Mouse (Mus musculus) heart, embryonic 13.5 days (tissue): ENCODE results near the gene Rnf40. TPM values are rescaled to one million over a fixed set of nuclear protein-coding genes. Genes with fewer than 3 reads are reported as not detected.
"Not testable (repeated sequence)": the region's sequence is repeated elsewhere in the genome, so short reads cannot be mapped to it uniquely, and the experiment has no call there.

ENCODE experiments used
- ATAC-seq: fragments of 200-750 bp; cut with Nextera tagmentation; 2 replicates; pipeline ENCODE4 v1.8.0; 2017; ENCODE audit warnings: moderate TSS enrichment; ENCODE audit not compliant: insufficient number of reproducible peaks, low FRiP score, low TSS enrichment; ENCODE audit errors: extremely low read depth
- H3K27ac ChIP-seq: fragments of 300-500 bp; sonication (generic); replicated peaks from 2 replicates; pipeline ENCODE4 v1.5.1; 2015; ENCODE audit warnings: moderate library complexity, mild to moderate bottlenecking, inconsistent platforms
- H3K27me3 ChIP-seq: fragments of 300-500 bp; sonication (generic); replicated peaks from 2 replicates; pipeline ENCODE4 v1.6.1; 2015; ENCODE audit warnings: mild to moderate bottlenecking, inconsistent platforms
- H3K36me3 ChIP-seq: fragments of 300-500 bp; sonication (generic); 2 replicates; pipeline ENCODE4 v1.6.1; 2015; ENCODE audit warnings: mild to moderate bottlenecking, inconsistent platforms
- H3K4me1 ChIP-seq: fragments of 300-500 bp; sonication (generic); 2 replicates; pipeline ENCODE4 v1.6.1; 2015; ENCODE audit warnings: inconsistent platforms
- H3K4me2 ChIP-seq: fragments of 300-500 bp; sonication (generic); 2 replicates; pipeline ENCODE4 v1.6.1; 2015; ENCODE audit warnings: inconsistent platforms, mild to moderate bottlenecking, moderate library complexity
- H3K4me3 ChIP-seq: fragments of 300-500 bp; sonication (generic); 2 replicates; pipeline ENCODE4 v1.5.1; 2015; ENCODE audit warnings: moderate library complexity, mild to moderate bottlenecking, inconsistent platforms
- H3K9ac ChIP-seq: fragments of 300-500 bp; sonication (generic); 2 replicates; pipeline ENCODE4 v1.6.1; 2015; ENCODE audit warnings: inconsistent platforms, mild to moderate bottlenecking, moderate library complexity
- H3K9me3 ChIP-seq: fragments of 300-500 bp; sonication (generic); 2 replicates; pipeline ENCODE4 v1.6.1; 2016; ENCODE audit warnings: inconsistent platforms
- WGBS: fragments of 180-500 bp; shearing (Covaris S2); methylation state at CpG from one replicate; pipeline ENCODE4 v1.1.7; 2015; ENCODE audit warnings: mixed read lengths; 5-methylcytosine and 5-hydroxymethylcytosine counted together
- polyA plus RNA-seq: library from polyadenylated mRNA; unstranded; fragments of >200 nt; fragmentation: Nextera tagmentation; extraction: Ambion mirVana; gene quantifications from 2 replicates; pipeline ENCODE4 v1.2.1, GENCODE M21; 2015

The Rnf40 gene
- polyA plus RNA-seq, 1 experiment from 2014 or later = 25.7 TPM

- WGBS = 85% methylated on average over 7 of the region's 8 CpGs
- not testable (repeated sequence) for H3K36me3 ChIP-seq, H3K4me3 ChIP-seq, H3K9ac ChIP-seq, H3K27ac ChIP-seq, ATAC-seq, H3K4me2 ChIP-seq, H3K9me3 ChIP-seq, H3K27me3 ChIP-seq
- peaks cover 20% of the 10 kb centered on the region for H3K4me1 ChIP-seq
Observed at GRCm38 (mm10) chr7:127618402-127618801, 29.8 kb downstream of the Rnf40 start.

GRCm38 (mm10) chr7:127626039-127626438, 37.5 kb downstream of the Rnf40 start:
- Histone ChIP-seq H3K9ac (no peak overlapping the region), H3K4me1 (no peaks in the 10 kb centered on the region), H3K27ac (no peak overlapping the region), H3K36me3 (no peaks in the 10 kb centered on the region), H3K4me2 (no peak overlapping the region), H3K9me3 (no peaks in the 10 kb centered on the region), H3K27me3 (no peaks in the 10 kb centered on the region), H3K4me3 (no peak overlapping the region)
- ATAC-seq = no peak
- 91% methylated on average over 7 of the region's 7 CpGs for WGBS

GRCm38 (mm10) chr7:127626471-127626870, 37.9 kb downstream of the Rnf40 start:
- no peak overlapping the region for H3K4me2 ChIP-seq
- no peak overlapping the region for H3K4me3 ChIP-seq
- H3K9ac ChIP-seq = no peak overlapping the region
- no peaks in the 10 kb centered on the region for H3K27me3 ChIP-seq
- H3K36me3 ChIP-seq = no peaks in the 10 kb centered on the region
- WGBS = 66% methylated on average over 4 of the region's 4 CpGs
- no peak for ATAC-seq
- no peaks in the 10 kb centered on the region for H3K4me1 ChIP-seq
- H3K27ac ChIP-seq = no peak overlapping the region
- H3K9me3 ChIP-seq = no peaks in the 10 kb centered on the region

GRCm38 (mm10) chr7:127628646-127629045, 40.1 kb downstream of the Rnf40 start:
- H3K36me3 ChIP-seq = no peaks in the 10 kb centered on the region
- ATAC-seq = no peak
- H3K27ac ChIP-seq = no peak overlapping the region
- H3K4me1 ChIP-seq = no peaks in the 10 kb centered on the region
- no peaks in the 10 kb centered on the region for H3K9me3 ChIP-seq
- H3K27me3 ChIP-seq = no peaks in the 10 kb centered on the region
- no peak overlapping the region for H3K4me2 ChIP-seq
- 74% methylated on average over 5 of the region's 5 CpGs for WGBS
- no peak overlapping the region for H3K9ac ChIP-seq
- H3K4me3 ChIP-seq = no peak overlapping the region

- no peaks in the 10 kb centered on the region for H3K27me3 ChIP-seq
- no peak overlapping the region for H3K9ac ChIP-seq
- ATAC-seq = no peak
- no peak overlapping the region for H3K4me2 ChIP-seq
- H3K4me1 ChIP-seq = no peaks in the 10 kb centered on the region
- no peak overlapping the region for H3K4me3 ChIP-seq
- H3K36me3 ChIP-seq = no peaks in the 10 kb centered on the region
- no peak overlapping the region for H3K27ac ChIP-seq
- 87% methylated on average over 4 of the region's 4 CpGs for WGBS
- H3K9me3 ChIP-seq = no peaks in the 10 kb centered on the region
Observed at GRCm38 (mm10) chr7:127631416-127631815, 42.8 kb downstream of the Rnf40 start.

- peaks cover 6% of the 10 kb centered on the region for H3K4me1 ChIP-seq
- no peaks in the 10 kb centered on the region for H3K36me3 ChIP-seq
- WGBS = under 1% methylated on average over 27 of the region's 27 CpGs
- ATAC-seq = no peak
- H3K27ac ChIP-seq = no peak overlapping the region
- peak overlapping the region; percentile 66 for H3K4me3 ChIP-seq
- H3K4me2 ChIP-seq = peak overlapping the region; percentile 74
- H3K9me3 ChIP-seq = no peaks in the 10 kb centered on the region
- H3K27me3 ChIP-seq = no peaks in the 10 kb centered on the region
- peak overlapping the region; percentile 83 for H3K9ac ChIP-seq
Observed at GRCm38 (mm10) chr7:127636963-127637362, 48.4 kb downstream of the Rnf40 start.

- no peaks in the 10 kb centered on the region for H3K9me3 ChIP-seq
- no peaks in the 10 kb centered on the region for H3K36me3 ChIP-seq
- H3K4me1 ChIP-seq = peaks cover 6% of the 10 kb centered on the region
- H3K27ac ChIP-seq = no peak overlapping the region
- no peak overlapping the region for H3K4me2 ChIP-seq
- ATAC-seq = no peak
- no peak overlapping the region for H3K4me3 ChIP-seq
- H3K27me3 ChIP-seq = peaks cover 10% of the 10 kb centered on the region; the same call in 1 of the 2 replicates
- no peak overlapping the region for H3K9ac ChIP-seq
- 39% methylated on average over 4 of the region's 4 CpGs for WGBS
Observed at GRCm38 (mm10) chr7:127641260-127641659, 52.7 kb downstream of the Rnf40 start.

- Histone ChIP-seq H3K36me3 (no peaks in the 10 kb centered on the region), H3K27ac (no peak overlapping the region), H3K4me3 (no peak overlapping the region), H3K9me3 (no peaks in the 10 kb centered on the region), H3K4me1 (peaks cover 3% of the 10 kb centered on the region; the same call in 1 of the 2 replicates), H3K27me3 (peaks cover 16% of the 10 kb centered on the region; the same call in 1 of the 2 replicates), H3K4me2 (no peak overlapping the region), H3K9ac (no peak overlapping the region)
- 66% methylated on average over 4 of the region's 4 CpGs for WGBS
- ATAC-seq = no peak
Observed at GRCm38 (mm10) chr7:127642254-127642653, 53.7 kb downstream of the Rnf40 start.

- no peak overlapping the region for H3K9ac ChIP-seq
- 69% methylated on average over 4 of the region's 4 CpGs for whole genome bisulfite sequencing
- no peaks in the 10 kb centered on the region for H3K4me1 ChIP-seq
- no peaks in the 10 kb centered on the region for H3K36me3 ChIP-seq
- H3K9me3 ChIP-seq = no peaks in the 10 kb centered on the region
- no peak overlapping the region for H3K27ac ChIP-seq
- ATAC-seq = no peak
- peaks cover 26% of the 10 kb centered on the region; the same call in 1 of the 2 replicates for H3K27me3 ChIP-seq
- H3K4me2 ChIP-seq = no peak overlapping the region
- H3K4me3 ChIP-seq = no peak overlapping the region
Observed at GRCm38 (mm10) chr7:127646363-127646762, 57.8 kb downstream of the Rnf40 start.

- H3K4me2 ChIP-seq, ATAC-seq, H3K4me3 ChIP-seq, H3K27ac ChIP-seq, H3K36me3 ChIP-seq, H3K9me3 ChIP-seq, H3K4me1 ChIP-seq, H3K9ac ChIP-seq: not testable (repeated sequence)
- WGBS = 91% methylated on average over 7 of the region's 7 CpGs
- H3K27me3 ChIP-seq = peaks cover 26% of the 10 kb centered on the region; the same call in 1 of the 2 replicates
Observed at GRCm38 (mm10) chr7:127647576-127647975, 59.0 kb downstream of the Rnf40 start.

GRCm38 (mm10) chr7:127648516-127649201, 60.1 kb downstream of the Rnf40 start:
- Histone ChIP-seq H3K27ac (no peak overlapping the region), H3K4me3 (no peak overlapping the region), H3K27me3 (peaks cover 26% of the 10 kb centered on the region; the same call in 1 of the 2 replicates), H3K9ac (no peak overlapping the region), H3K36me3 (no peaks in the 10 kb centered on the region), H3K9me3 (no peaks in the 10 kb centered on the region), H3K4me1 (0 out of 2 replicates have a peak, but pooled peaks cover 9% of the 10 kb centered on the region), H3K4me2 (no peak overlapping the region)
- 74% methylated on average over 4 of the region's 4 CpGs for WGBS
- no peak for ATAC-seq

GRCm38 (mm10) chr7:127649206-127649605, 60.6 kb downstream of the Rnf40 start:
- Histone ChIP-seq H3K9me3 (no peaks in the 10 kb centered on the region), H3K27me3 (peaks cover 26% of the 10 kb centered on the region; the same call in 1 of the 2 replicates), H3K4me2 (no peak overlapping the region), H3K4me1 (0 out of 2 replicates have a peak, but pooled peaks cover 9% of the 10 kb centered on the region), H3K4me3 (no peak overlapping the region), H3K9ac (no peak overlapping the region), H3K27ac (no peak overlapping the region), H3K36me3 (no peaks in the 10 kb centered on the region)
- no peak for ATAC-seq
- WGBS = 73% methylated on average over 6 of the region's 6 CpGs
